Mouse (Mus musculus) lung, postnatal 36 days (tissue): ENCODE results near the gene Lrig1.
"Not testable (repeated sequence)": the region's sequence is repeated elsewhere in the genome, so short reads cannot be mapped to it uniquely, and the experiment has no call there.

Experiments
- DNase-seq: peaks from one replicate; pipeline ENCODE4 v3.0.0; 2022; ENCODE audit warnings: mixed read lengths

Gene Lrig1

GRCm38 (mm10) chr6:94560896-94561295, 139.1 kb downstream of the Lrig1 start:
- DNase-seq, result no peak

- not testable (repeated sequence) for DNase-seq
Measured at GRCm38 (mm10) chr6:94558603-94559002, 141.4 kb downstream of the Lrig1 start.
